In genomic region chr9:33080271-33080670, GRCm38 (mm10) we compare ENCODE assay signal across 14 mouse cellular contexts.
DNase-seq lines count a peak whose midpoint lies in the region; ATAC-seq and TF ChIP-seq lines count a peak whose summit lies in the region.
"Had no signal": no experiment of that assay in that cellular context is flagged by ENCODE, and none has a peak within 500 bp of the region (broad histone marks: within the 10 kb centered on the region; RNA-seq: fewer than 3 reads in every experiment).

No protein-coding gene starts in this region.

- DNase-seq in kidney, adult 2 months, result peak; percentile 15
- DNase-seq in kidney, adult 18-20 months, result no peak
- peak; percentile 27 for DNase-seq in 416B (ENCODE audit: low read depth)
- DNase-seq in brain, adult 2 months (ENCODE audit: low read depth, low spot score), result peak; percentile 11
- no peak for DNase-seq in limb, embryonic 14.5 days (ENCODE audit: low spot score)
- DNase-seq in lung, postnatal 25 days (ENCODE audit: low spot score), result no peak
- DNase-seq in cerebellum, postnatal 14 days, result no peak
- DNase-seq in right cerebral cortex, postnatal 36 days (ENCODE audit: low spot score in 2 of 2), result no peak
- DNase-seq: cerebellum, adult 8-10 months had no signal

- H3K27me3 ChIP-seq in kidney, adult 2 months (replicated peaks; ENCODE audit: control insufficient read depth, insufficient read depth, low read length), result no peaks in the 10 kb centered on the region
- no peaks in the 10 kb centered on the region for H3K27me3 ChIP-seq in limb, embryonic 14.5 days (ENCODE audit: control insufficient read depth, insufficient read depth, low read length)
- H3K27me3 ChIP-seq: hindbrain, embryonic 15.5 days; megakaryocyte, embryonic 14.5 days; stomach, embryonic 15.5 days had no signal

- WGBS in kidney, adult 2 months, result 30% methylated on average over 3 of the region's 3 CpGs
- WGBS in limb, embryonic 14.5 days, result 46% methylated on average over 3 of the region's 3 CpGs

- 0 out of 2 replicates have a peak, but pooled peaks have one; percentile 9 for TF ChIP-seq CTCF in kidney, adult 2 months (conservative IDR thresholded peaks at IDR 0.05; ENCODE audit: insufficient read depth, insufficient read length, low read depth, low read length)

- no peaks in the 10 kb centered on the region for H3K36me3 ChIP-seq in kidney, adult 2 months (ENCODE audit: control insufficient read depth, insufficient read depth, low read length)
- H3K36me3 ChIP-seq in limb, embryonic 14.5 days (ENCODE audit: control insufficient read depth, insufficient read depth, low read length), result no peaks in the 10 kb centered on the region
- H3K36me3 ChIP-seq: forebrain, embryonic 10.5 days; hindbrain, embryonic 15.5 days; stomach, embryonic 15.5 days had no signal

- ATAC-seq in limb, embryonic 14.5 days (ENCODE audit: low FRiP score, low read depth), result no peak

- H3K27ac ChIP-seq in kidney, adult 2 months (ENCODE audit: insufficient read depth, low read depth, low read length), result no peak overlapping the region
- no peak overlapping the region for H3K27ac ChIP-seq in limb, embryonic 14.5 days (replicated peaks; ENCODE audit: low read depth, low read length)
- H3K27ac ChIP-seq: forebrain, embryonic 10.5 days; hindbrain, embryonic 15.5 days; stomach, embryonic 15.5 days had no signal

- no peaks in the 10 kb centered on the region for H3K9me3 ChIP-seq in limb, embryonic 14.5 days (ENCODE audit: control insufficient read depth, low read length)
- H3K9me3 ChIP-seq: forebrain, embryonic 10.5 days; hindbrain, embryonic 15.5 days; megakaryocyte, embryonic 14.5 days; stomach, embryonic 15.5 days had no signal

- no peak overlapping the region for H3K9ac ChIP-seq in limb, embryonic 14.5 days (ENCODE audit: low read depth, low read length, severe bottlenecking)
- H3K9ac ChIP-seq: hindbrain, embryonic 15.5 days; lung, embryonic 14.5 days; stomach, embryonic 15.5 days had no signal

- no peak overlapping the region for H3K4me3 ChIP-seq in kidney, adult 2 months (ENCODE audit: insufficient read depth, low read depth, low read length)
- no peak overlapping the region for H3K4me3 ChIP-seq in limb, embryonic 14.5 days (replicated peaks; ENCODE audit: low read length)
- H3K4me3 ChIP-seq: forebrain, embryonic 10.5 days; hindbrain, embryonic 15.5 days; megakaryocyte, embryonic 14.5 days; stomach, embryonic 15.5 days had no signal

- peak overlapping the region; percentile 26 for H3K4me2 ChIP-seq in limb, embryonic 14.5 days (replicated peaks; ENCODE audit: low read depth, low read length, severe bottlenecking)
- H3K4me2 ChIP-seq: hindbrain, embryonic 15.5 days; lung, embryonic 14.5 days; stomach, embryonic 15.5 days had no signal

- no peak for TF ChIP-seq POLR2A in kidney, adult 2 months (IDR thresholded peaks at IDR 0.05; ENCODE audit: low read depth, low read length)
- TF ChIP-seq POLR2A in limb, embryonic 14.5 days (IDR thresholded peaks at IDR 0.05; ENCODE audit: borderline replicate concordance, extremely low read depth, insufficient read depth, insufficient read length), result no peak

- H3K4me1 ChIP-seq in kidney, adult 2 months (ENCODE audit: control insufficient read depth, insufficient read depth, low read length), result 0 out of 2 replicates have a peak, but pooled peaks cover 7% of the 10 kb centered on the region
- peaks cover 6% of the 10 kb centered on the region for H3K4me1 ChIP-seq in limb, embryonic 14.5 days (ENCODE audit: control insufficient read depth, insufficient read depth, low read length)
- H3K4me1 ChIP-seq: hindbrain, embryonic 15.5 days; stomach, embryonic 15.5 days had no signal

Comparison
In these comparisons a context has a peak if more than half of its experiments do, and no peak if none do; other contexts are left out.
1. DNase-seq: peak in kidney, adult 2 months (single experiment), 416B (single experiment) and brain, adult 2 months (single experiment); none in kidney, adult 18-20 months (single experiment), limb, embryonic 14.5 days (single experiment), lung, postnatal 25 days (single experiment), cerebellum, postnatal 14 days (0 of 2) and right cerebral cortex, postnatal 36 days (0 of 2).